Mouse (Mus musculus): ENCODE measurements at regions not wholly inside any gene's neighbourhood (a gene's known extent, or its start where the extent isn't known, plus 50 kb on each side); places are given as distances from the start of the nearest gene placed in this dataset.

GRCm38 (mm10) chr8:101697948-101698347, 1087.5 kb downstream of the Cdh11 start:
- no peak for DNase-seq

GRCm38 (mm10) chr8:101690901-101691300, 1094.5 kb downstream of the Cdh11 start:
- DNase-seq: no peak

GRCm38 (mm10) chr8:101668921-101669320, 1116.5 kb downstream of the Cdh11 start:
- DNase-seq: no peak

GRCm38 (mm10) chr8:101662874-101663273, 1122.6 kb downstream of the Cdh11 start:
- no peak for DNase-seq

- no peak for DNase-seq
Measured at GRCm38 (mm10) chr8:101655292-101655691, 1130.2 kb downstream of the Cdh11 start.

GRCm38 (mm10) chr8:101628816-101629215, 1156.6 kb downstream of the Cdh11 start:
- peak; percentile 8 for DNase-seq

GRCm38 (mm10) chr8:101621941-101622340, 1163.5 kb downstream of the Cdh11 start:
- DNase-seq: no peak

- no peak for DNase-seq
Measured at GRCm38 (mm10) chr8:101591115-101591514, 1194.3 kb downstream of the Cdh11 start.

- no peak for DNase-seq
Measured at GRCm38 (mm10) chr8:101590639-101591038, 1194.8 kb downstream of the Cdh11 start.

- DNase-seq: no peak
Measured at GRCm38 (mm10) chr8:101564447-101564846, 1221.0 kb downstream of the Cdh11 start.

GRCm38 (mm10) chr8:101522758-101523157, 1262.7 kb downstream of the Cdh11 start:
- no peak for DNase-seq

- no peak for DNase-seq
Measured at GRCm38 (mm10) chr8:101478554-101479314, 1306.7 kb downstream of the Cdh11 start.

GRCm38 (mm10) chr8:101466363-101466762, 1319.1 kb downstream of the Cdh11 start:
- DNase-seq: no peak

GRCm38 (mm10) chr8:101462515-101462914, 1322.9 kb downstream of the Cdh11 start:
- no peak for DNase-seq

- DNase-seq: no peak
Measured at GRCm38 (mm10) chr8:101444730-101445129, 1340.7 kb downstream of the Cdh11 start.

- no peak for DNase-seq
Measured at GRCm38 (mm10) chr8:101442563-101442962, 1342.9 kb downstream of the Cdh11 start.

- DNase-seq: no peak
Measured at GRCm38 (mm10) chr8:101435691-101436090, 1349.8 kb downstream of the Cdh11 start.

Data from kidney, adult 9 months (tissue).